Mouse (Mus musculus) embryonic facial prominence, embryonic 14.5 days (tissue): ENCODE measurements around the gene Nceh1. TPM values are rescaled to one million over a fixed set of nuclear protein-coding genes. Genes with fewer than 3 reads are reported as not detected.

Source experiments
- ATAC-seq: fragments of 200-750 bp; cut with Nextera tagmentation; 2 replicates; pipeline ENCODE4 v1.8.0; 2017; ENCODE audit warnings: low read depth, moderate number of reproducible peaks, moderate TSS enrichment
- DNase-seq: peaks from one replicate; pipeline ENCODE4 v3.0.0-alpha.2; 2015; ENCODE audit warnings: low spot score
- H3K27ac ChIP-seq: fragments of 300-500 bp; sonication (generic); replicated peaks from 2 replicates; pipeline ENCODE4 v1.5.1; 2014; ENCODE audit warnings: low read depth, mild to moderate bottlenecking, low read length, moderate library complexity
- H3K27me3 ChIP-seq: fragments of 300-500 bp; sonication (generic); replicated peaks from 2 replicates; pipeline ENCODE4 v1.6.1; 2014; ENCODE audit warnings: low read length; ENCODE audit not compliant: control insufficient read depth, insufficient read depth
- H3K36me3 ChIP-seq: fragments of 300-500 bp; sonication (generic); 2 replicates; pipeline ENCODE4 v1.6.1; 2014; ENCODE audit warnings: low read length, mixed read lengths; ENCODE audit not compliant: control insufficient read depth, insufficient read depth
- H3K4me1 ChIP-seq: fragments of 300-500 bp; sonication (generic); 2 replicates; pipeline ENCODE4 v1.6.1; 2014; ENCODE audit warnings: antibody characterized with exemption, low read length; ENCODE audit not compliant: control insufficient read depth, insufficient read depth
- H3K4me2 ChIP-seq: fragments of 300-500 bp; sonication (generic); 2 replicates; pipeline ENCODE4 v1.6.1; 2014; ENCODE audit warnings: low read depth, mild to moderate bottlenecking, low read length, moderate library complexity, mixed read lengths
- H3K4me3 ChIP-seq: fragments of 300-500 bp; sonication (generic); 2 replicates; pipeline ENCODE4 v1.5.1; 2014; ENCODE audit warnings: low read depth, mild to moderate bottlenecking, low read length
- H3K9ac ChIP-seq: fragments of 300-500 bp; sonication (generic); 2 replicates; pipeline ENCODE4 v1.6.1; 2014; ENCODE audit warnings: low read depth, mild to moderate bottlenecking, low read length, moderate library complexity, mixed read lengths
- H3K9me3 ChIP-seq: fragments of 300-500 bp; sonication (generic); 2 replicates; pipeline ENCODE4 v1.6.1; 2016; ENCODE audit warnings: low read length; ENCODE audit not compliant: control insufficient read depth
- WGBS: fragments of 180-500 bp; shearing (Covaris S2); extraction: QIAGEN DNeasy Blood & Tissue Kit; methylation state at CpG from one replicate; pipeline ENCODE4 v1.1.7; 2014; 5-methylcytosine and 5-hydroxymethylcytosine counted together
- polyA plus RNA-seq: library from polyadenylated mRNA; unstranded; fragments of >200 nt; fragmentation: Nextera tagmentation; extraction: Ambion mirVana; gene quantifications from 2 replicates; pipeline ENCODE4 v1.2.1, GENCODE M21; 2014

Nceh1 gene
- polyA plus RNA-seq, 1 experiment from 2014 or later = 6.8 TPM

DNA sequence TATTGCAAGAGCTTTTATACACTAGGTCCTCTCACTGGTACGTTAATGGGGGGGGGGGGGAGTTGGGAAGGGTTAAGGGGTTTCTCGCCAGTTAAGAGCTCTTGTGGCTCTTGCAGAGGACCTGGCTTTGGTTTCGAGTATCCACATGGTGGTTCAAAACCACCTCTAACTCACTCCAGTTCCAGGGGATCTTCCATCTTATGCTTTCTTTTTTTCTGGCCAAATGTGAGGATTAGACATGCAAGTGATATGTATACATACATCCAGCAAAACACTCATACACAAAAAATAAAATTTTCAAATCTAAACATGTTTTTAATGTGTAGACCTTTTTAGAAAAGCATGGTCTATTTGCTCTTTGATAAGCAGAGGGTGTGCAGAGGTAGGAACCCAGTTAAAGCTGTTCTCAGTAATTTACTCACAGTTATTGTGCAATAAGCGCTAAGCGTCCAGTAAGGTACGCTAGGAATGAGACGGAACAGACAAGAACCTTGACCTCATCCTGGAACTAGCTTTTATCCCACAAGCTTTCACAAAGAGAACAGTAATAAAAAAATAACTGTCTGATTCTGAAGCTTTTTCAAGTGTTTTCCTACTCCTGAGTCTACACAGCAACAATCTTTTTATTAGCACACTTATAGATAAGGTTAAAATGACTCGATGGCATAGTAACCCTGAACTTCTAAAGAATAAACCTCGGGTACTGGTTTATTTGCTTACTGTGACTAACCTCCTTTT is 26.7 kb upstream of the Nceh1 start:
- DNase-seq (no peak), ATAC-seq (no peak)
- Histone ChIP-seq H3K9ac (no peak overlapping the region), H3K27ac (peak overlapping the region; percentile 75; the same call in 1 of the 2 replicates), H3K27me3 (no peaks in the 10 kb centered on the region), H3K4me3 (no peak overlapping the region), H3K4me1 (peaks cover 21% of the 10 kb centered on the region), H3K36me3 (no peaks in the 10 kb centered on the region), H3K9me3 (no peaks in the 10 kb centered on the region), H3K4me2 (no peak overlapping the region)
- 72% methylated on average over 9 of the region's 9 CpGs for WGBS

DNA sequence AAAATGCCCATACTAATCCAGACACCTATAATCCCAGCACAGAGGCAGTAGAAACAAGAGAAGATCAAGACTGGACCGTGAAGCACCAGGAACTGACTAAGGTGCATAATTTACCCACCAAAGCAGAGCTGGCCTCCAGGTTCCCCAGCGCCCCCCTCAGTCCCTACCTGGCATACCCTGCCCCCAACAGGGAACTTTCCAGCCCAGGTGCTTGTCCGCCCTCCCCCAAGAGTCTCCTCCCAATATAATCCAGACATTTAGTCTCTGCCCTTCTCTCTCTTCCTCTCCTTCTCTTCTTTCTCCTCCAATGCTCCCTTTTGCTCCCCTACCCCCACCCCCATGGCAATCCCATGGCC is 26.2 kb upstream of the Nceh1 start:
- no peak overlapping the region for H3K27ac ChIP-seq
- no peak for ATAC-seq

DNA sequence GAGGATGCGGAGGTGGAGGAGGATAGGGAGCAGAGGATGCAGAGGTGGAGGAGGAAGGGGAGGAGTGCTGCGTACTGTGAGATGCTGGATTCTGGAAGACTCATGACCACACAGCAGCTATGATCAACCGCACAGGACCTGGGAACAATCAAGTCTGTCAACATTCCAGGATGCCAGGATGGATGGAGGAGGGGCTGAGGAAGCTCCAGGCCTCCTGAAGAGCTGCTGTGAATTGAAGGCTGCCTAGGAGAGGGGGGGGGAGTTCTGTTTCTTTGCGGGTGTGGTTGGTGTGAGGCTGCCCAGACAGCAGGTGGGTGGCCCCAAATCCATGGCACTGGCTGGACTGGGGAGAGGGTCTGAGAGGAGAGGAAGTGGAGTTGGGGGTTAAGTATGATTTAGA is 23.9 kb upstream of the Nceh1 start:
- WGBS = 25% methylated on average over 4 of the region's 4 CpGs
- Histone ChIP-seq H3K36me3 (no peaks in the 10 kb centered on the region), H3K4me1 (0 out of 2 replicates have a peak, but pooled peaks cover 7% of the 10 kb centered on the region), H3K27me3 (no peaks in the 10 kb centered on the region), H3K4me3 (no peak overlapping the region), H3K9me3 (no peaks in the 10 kb centered on the region), H3K27ac (no peak overlapping the region), H3K9ac (no peak overlapping the region), H3K4me2 (no peak overlapping the region)
- ATAC-seq (no peak), DNase-seq (peak; percentile 29)

More for the DNA sequence above, 26.2 kb upstream of the Nceh1 start:
- Histone ChIP-seq H3K27me3 (no peaks in the 10 kb centered on the region), H3K4me3 (no peak overlapping the region), H3K4me1 (peaks cover 17% of the 10 kb centered on the region), H3K9ac (no peak overlapping the region), H3K9me3 (no peaks in the 10 kb centered on the region), H3K36me3 (no peaks in the 10 kb centered on the region), H3K4me2 (no peak overlapping the region)
- WGBS = 74% methylated on average over 2 of the region's 3 CpGs
- DNase-seq = no peak

DNA sequence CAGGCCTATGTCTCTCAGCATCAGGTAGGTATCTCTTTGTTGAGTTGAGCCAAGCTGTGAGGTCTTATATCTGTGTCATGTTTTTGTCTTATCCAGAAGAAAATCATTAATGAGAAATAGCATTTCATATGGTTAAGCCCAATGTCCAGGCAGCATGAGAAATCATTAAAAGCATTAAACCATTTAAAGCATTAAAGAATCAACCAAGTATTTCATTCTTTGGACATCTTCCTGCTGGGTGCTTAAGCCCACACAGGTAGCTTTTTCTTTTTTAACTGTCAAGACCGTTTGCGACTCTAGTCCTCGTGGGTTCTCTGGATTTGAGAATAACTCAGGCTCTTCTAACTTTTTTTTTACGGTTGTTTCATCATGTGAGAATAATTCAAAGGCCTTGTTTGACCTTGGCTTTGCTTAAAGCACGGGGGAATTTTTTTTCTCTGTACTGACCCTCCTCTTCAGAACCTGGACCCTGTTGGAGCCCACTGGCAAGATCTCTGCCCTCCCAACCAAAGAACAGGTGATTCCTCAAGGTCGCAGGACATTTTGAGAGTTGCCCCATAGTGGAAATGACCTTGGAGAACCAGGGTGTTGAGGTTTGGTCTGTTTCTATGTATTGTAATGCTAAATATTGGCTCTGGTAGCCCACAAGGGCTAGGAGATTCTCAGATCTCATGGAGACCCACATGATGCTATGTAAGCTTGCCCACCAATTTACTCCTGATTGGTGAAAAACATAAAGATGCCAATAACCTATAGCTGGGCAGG is 20.9 kb upstream of the Nceh1 start:
- no peak for DNase-seq
- no peaks in the 10 kb centered on the region for H3K36me3 ChIP-seq
- H3K27me3 ChIP-seq = no peaks in the 10 kb centered on the region
- no peak overlapping the region for H3K4me3 ChIP-seq
- H3K4me1 ChIP-seq = no peaks in the 10 kb centered on the region
- WGBS = 86% methylated on average over 6 of the region's 6 CpGs
- H3K27ac ChIP-seq = no peak overlapping the region
- no peak overlapping the region for H3K9ac ChIP-seq
- ATAC-seq = no peak
- no peak overlapping the region for H3K4me2 ChIP-seq
- no peaks in the 10 kb centered on the region for H3K9me3 ChIP-seq

DNA sequence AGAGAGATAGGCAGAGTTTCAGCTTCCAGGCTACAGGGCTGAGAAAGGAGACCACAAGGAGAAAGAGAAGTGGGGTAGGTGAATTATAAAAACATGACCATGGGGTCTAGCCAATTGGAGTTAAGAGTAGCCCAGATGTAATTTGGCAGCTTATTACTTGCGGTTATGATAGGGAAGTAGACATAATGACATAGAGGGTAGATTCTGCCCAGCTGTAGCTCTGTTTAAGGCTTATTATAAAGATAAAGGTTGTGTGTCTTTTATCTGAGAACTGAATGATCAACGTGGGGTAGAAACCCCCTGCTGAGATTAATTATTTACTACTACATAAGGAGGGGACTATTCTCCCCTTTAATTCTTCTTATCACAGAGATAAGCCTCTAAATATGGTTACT is 20.4 kb upstream of the Nceh1 start:
- 74% methylated on average over 2 of the region's 2 CpGs for WGBS
- Histone ChIP-seq H3K9me3 (no peaks in the 10 kb centered on the region), H3K27ac (no peak overlapping the region), H3K9ac (no peak overlapping the region), H3K27me3 (no peaks in the 10 kb centered on the region), H3K4me1 (no peaks in the 10 kb centered on the region), H3K4me3 (no peak overlapping the region), H3K4me2 (no peak overlapping the region), H3K36me3 (no peaks in the 10 kb centered on the region)
- DNase-seq (no peak), ATAC-seq (no peak)

DNA sequence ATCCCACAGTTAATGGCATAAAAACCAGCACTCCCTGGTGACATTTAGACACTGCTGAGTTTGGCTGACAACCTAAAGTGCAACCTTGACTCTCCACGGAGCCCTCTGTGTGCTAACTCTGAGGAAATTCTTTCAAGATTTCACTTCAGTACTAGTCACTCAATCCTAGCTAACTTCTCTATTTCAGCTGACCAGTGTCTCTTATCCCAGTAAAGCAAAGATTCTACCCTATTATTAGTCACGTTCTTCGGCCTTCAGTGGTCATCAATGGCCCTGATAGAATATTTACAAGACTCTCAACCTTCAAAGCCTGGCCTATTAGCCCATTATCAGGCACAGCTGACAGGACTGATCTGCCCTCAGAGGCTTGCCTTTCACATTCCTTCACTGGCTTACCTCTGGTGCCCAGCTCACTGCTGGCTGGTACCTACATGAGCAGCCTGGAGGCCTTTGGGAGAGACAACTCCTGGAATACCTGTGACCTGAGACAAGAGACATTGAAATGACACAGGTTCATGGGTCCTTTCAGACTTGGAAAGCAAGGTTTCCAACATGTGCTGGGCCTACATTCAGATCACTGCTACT is 17.2 kb upstream of the Nceh1 start:
- WGBS = 76% methylated on average over 3 of the region's 3 CpGs

DNA sequence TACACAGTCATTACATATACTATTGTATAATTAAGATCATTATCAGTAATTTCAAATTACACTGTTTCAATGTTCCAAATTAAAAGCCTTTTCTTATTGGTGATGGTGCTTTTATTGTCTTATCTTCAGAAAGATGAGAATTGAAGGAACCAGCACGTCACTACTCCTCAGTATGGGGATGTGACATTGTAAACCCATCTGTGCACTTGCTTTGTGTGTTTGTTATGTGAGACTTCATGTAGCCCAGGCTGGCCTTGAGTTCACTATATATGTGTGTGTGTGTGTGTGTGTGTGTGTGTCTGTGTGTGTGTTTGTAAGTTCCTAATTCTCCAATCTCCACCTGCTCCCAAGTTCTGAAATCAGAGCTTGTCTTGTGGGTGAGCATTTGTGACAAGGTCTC is 12.5 kb upstream of the Nceh1 start:
- Histone ChIP-seq H3K4me3 (no peak overlapping the region), H3K27ac (no peak overlapping the region), H3K4me2 (no peak overlapping the region), H3K9me3 (no peaks in the 10 kb centered on the region), H3K36me3 (no peaks in the 10 kb centered on the region), H3K4me1 (no peaks in the 10 kb centered on the region), H3K27me3 (no peaks in the 10 kb centered on the region), H3K9ac (no peak overlapping the region)
- ATAC-seq (no peak), DNase-seq (no peak)
- WGBS = 72% methylated on average over 1 of the region's 1 CpGs

More for the DNA sequence above, 17.2 kb upstream of the Nceh1 start:
- ATAC-seq (no peak), DNase-seq (no peak)
- Histone ChIP-seq H3K27ac (no peak overlapping the region), H3K9ac (no peak overlapping the region), H3K36me3 (no peaks in the 10 kb centered on the region), H3K4me2 (no peak overlapping the region), H3K9me3 (no peaks in the 10 kb centered on the region), H3K27me3 (no peaks in the 10 kb centered on the region), H3K4me3 (no peak overlapping the region), H3K4me1 (no peaks in the 10 kb centered on the region)

DNA sequence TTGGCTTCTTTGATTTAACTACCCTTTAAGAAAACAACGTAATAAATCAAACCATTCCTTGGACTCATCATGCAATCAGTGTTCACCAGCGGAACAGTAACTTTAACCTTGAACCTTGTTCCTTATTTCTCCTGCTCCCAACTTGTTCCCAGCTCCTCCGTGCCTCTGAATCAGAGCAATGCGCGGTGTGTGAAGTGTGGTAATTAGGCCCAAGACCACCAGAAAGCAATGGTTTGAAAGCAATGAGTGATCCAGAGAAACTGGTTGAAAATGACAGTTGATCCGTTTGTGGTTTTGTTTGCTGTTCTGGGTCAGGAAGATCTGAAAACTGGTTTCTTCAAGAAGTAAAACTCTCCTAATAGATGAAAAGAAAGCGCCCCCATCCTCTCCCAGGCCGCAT is 3.1 kb upstream of the Nceh1 start:
- Histone ChIP-seq H3K4me1 (no peaks in the 10 kb centered on the region), H3K4me3 (no peak overlapping the region), H3K9ac (no peak overlapping the region), H3K4me2 (no peak overlapping the region), H3K27ac (no peak overlapping the region), H3K36me3 (no peaks in the 10 kb centered on the region), H3K27me3 (no peaks in the 10 kb centered on the region; the same call in 1 of the 2 replicates), H3K9me3 (no peaks in the 10 kb centered on the region)
- 73% methylated on average over 8 of the region's 8 CpGs for WGBS
- DNase-seq = no peak
- ATAC-seq = no peak
